Mouse (Mus musculus) left cerebral cortex, postnatal 25 days (tissue): ENCODE results near the gene 1500009L16Rik. TPM values are rescaled to one million over a fixed set of nuclear protein-coding genes. Genes with fewer than 3 reads are reported as not detected.

Experiments
- DNase-seq, 2 experiments: peaks; one replicate each; pipeline ENCODE4 v3.0.0; 2022; ENCODE audit warnings: low spot score in 2 of 2, mixed read lengths in 1 of 2
- intact Hi-C: fragments of 180-260 bp; cut with DNase I; formaldehyde crosslinking; loops from one replicate; pipeline ENCODE4 v1.15.1; 2025
- total RNA-seq, 2 experiments: library from RNA; stranded (reverse); gene quantifications; 2 replicates each; pipeline ENCODE4 v1.2.3; 2021

The 1500009L16Rik gene
- total RNA-seq: 10 to 100 TPM; 13.3 to 21.9 TPM

DNA sequence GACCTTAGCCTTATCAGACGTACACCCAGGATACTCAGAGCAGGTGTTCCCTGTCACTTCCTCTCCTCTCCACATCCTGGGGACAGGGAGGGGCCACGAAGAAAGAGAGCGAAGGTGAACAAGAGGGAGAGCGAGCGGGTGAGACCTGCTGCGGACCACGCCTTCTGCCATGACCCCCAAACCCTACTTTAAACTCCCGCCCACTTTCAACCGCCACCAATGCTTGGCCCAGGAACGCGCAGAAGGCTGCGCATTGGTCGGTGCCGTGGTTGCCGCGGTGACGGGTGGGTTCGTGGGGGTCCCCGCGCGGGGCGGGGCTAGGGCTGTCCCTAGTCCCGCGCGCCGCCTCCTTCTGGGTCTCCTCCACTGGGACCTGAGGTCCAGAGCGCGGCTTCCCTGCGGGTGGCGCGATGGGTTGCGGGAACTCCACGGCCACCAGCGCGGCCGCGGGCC is at the start of gene 1500009L16Rik:
Gene 1500009L16Rik, plus strand, starts transcription at position 287 of the 453 bp plus-strand sequence.
- peak; percentile 62 to 64 for DNase-seq
- intact Hi-C loops: loop anchor here (2.0 kb wide), 1 partner anchor 74 kb away; the partner anchor contains the start of gene Appl2

DNA sequence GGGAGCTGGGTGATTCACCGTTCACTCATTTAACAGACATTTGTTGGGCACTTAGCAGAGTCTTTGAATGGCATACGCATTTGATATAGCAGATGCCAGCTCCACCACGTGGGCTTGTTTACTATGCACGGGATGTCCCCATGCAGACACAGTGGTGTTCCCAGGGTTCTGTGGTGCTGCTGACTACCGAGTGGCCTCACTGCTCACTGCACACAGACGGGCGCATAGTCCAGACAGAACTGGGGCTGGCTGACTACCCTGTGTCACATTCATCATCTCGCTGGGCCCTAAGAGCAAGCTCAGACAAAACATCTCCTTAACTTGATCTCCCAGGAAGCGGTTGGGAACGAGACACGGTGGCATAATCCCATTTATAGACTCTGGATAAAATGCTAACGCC is 41.3 kb upstream of the 1500009L16Rik start:
- DNase-seq: no peak
- intact Hi-C loops: no loop called here

DNA sequence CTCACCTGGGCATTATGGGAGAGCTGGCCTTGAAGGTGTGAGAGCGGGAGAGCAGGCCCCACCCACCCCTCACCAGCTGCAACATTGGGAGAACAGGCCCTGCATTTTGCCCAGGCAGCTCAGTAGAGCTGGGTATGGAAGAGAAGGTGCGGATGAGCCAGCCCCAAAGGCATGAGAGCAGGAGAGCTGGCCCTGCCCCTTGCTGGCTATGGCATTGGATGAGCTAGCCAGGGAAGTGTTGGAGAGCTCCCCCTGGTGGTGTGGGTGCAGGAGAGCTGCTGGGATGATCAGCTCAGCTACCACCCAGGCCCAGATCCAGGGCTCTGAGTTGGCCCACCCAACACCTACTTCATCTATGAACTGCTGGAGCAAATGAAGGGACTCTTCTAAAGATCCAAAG is 34.5 kb upstream of the 1500009L16Rik start:
- DNase-seq: no peak
- intact Hi-C loops: no loop called here

- no peak for DNase-seq
- intact Hi-C loops: no loop called here
Measured at GRCm38 (mm10) chr10:83692175-83692895, 30.3 kb upstream of the 1500009L16Rik start.

GRCm38 (mm10) chr10:83696226-83696625 is 26.4 kb upstream of the 1500009L16Rik start:
- intact Hi-C loops: no loop called here
- no peak for DNase-seq

- DNase-seq: no peak
- intact Hi-C loops: no loop called here
Measured at GRCm38 (mm10) chr10:83706628-83707027, 16.0 kb upstream of the 1500009L16Rik start.

DNA sequence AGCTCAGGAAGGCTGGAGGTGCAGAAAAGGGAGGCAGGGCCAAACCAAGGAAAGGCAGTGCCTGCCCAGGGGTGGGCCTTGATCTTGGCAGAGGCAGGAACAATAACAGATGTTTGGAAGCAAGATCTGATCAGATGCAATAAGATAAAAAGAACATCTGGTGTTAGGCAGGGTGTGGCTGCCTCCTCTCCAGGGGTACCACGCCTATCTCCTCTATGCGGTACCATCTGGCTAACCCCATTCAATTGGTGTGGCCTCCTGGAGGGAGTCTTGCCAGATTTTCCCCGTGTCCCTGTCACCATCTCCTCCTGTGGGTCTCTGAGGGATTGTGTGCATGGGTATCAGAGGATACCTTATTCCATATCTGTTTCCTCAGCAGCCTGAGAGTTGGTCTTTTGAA is 12.7 kb upstream of the 1500009L16Rik start:
- intact Hi-C loops: no loop called here
- DNase-seq: no peak

DNA sequence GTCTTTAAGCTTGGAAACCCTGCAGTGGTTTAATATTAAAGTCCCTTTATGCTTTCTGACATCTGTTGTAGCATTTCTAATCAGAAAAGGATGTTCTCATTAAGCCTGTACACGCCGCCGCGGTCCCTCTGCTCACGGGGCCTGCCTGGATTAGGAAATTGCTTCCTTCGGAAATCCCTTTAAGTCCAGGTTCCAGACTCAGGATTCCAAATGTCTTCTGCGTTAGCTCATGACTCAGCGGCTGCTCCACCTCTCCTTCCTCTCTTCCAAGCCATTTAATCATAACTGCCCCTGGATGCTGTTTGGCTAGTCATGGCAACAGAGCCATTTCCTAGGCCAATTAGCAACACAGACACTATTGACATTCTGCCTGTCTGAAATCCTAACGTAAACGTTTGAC is 10.9 kb upstream of the 1500009L16Rik start:
- no peak for DNase-seq
- intact Hi-C loops: no loop called here

DNA sequence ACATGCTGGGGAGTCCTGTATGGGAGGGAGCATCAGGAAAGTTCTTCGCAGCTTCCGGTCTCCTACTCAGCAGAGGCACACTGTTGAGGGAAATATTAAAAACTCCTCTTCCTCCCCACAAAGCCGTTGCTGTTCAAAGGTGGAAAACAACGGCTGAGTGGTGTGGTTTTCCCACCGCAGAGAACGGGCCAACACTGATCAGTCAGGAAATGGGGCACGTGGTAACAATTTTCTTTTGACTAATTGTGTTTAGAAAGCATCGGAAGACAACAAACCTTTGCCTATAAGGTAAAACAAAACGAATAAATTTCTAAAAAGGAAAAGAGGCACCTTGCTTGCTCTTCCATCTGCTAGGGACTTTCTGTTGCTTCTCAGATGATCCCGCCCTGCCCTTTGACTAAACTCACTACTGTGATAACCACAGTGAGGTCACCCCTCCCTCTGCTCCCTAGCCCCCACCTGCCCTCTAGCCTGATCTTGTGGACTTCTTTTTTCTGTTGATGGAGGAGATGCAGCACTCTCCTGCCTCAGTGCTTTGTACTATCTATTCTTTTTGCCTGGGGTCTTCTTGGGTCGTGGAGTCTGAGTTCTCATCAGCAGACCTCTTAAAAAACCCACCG is 3.7 kb upstream of the 1500009L16Rik start:
- intact Hi-C loops: no loop called here

DNA sequence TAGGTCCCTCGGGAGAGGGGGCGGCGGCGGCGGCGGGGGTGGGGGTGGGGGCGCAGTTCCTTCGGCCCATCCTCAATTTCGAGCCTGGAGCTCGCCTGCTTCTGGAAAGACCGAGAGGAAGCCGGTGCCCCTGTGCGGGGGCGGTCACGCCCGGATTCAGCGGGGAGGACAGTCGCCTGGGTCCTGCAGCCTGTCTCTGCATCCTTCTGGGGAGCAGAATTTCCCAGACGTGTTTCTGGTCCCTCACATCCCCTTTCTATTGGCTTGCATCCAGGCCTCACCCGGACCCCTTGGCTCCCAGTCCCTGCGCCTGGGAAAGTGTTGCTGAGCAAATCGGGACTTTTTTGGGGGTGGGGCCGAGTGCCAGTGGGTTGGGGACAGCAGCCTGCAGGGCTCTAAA is 390 bp downstream of the 1500009L16Rik start:
- intact Hi-C loops: loop anchor here (2.0 kb wide), 1 partner anchor 74 kb away; the partner anchor contains the start of gene Appl2
- peak; percentile 19 to 28 for DNase-seq

More for the DNA sequence above, 3.7 kb upstream of the 1500009L16Rik start:
- no peak for DNase-seq

DNA sequence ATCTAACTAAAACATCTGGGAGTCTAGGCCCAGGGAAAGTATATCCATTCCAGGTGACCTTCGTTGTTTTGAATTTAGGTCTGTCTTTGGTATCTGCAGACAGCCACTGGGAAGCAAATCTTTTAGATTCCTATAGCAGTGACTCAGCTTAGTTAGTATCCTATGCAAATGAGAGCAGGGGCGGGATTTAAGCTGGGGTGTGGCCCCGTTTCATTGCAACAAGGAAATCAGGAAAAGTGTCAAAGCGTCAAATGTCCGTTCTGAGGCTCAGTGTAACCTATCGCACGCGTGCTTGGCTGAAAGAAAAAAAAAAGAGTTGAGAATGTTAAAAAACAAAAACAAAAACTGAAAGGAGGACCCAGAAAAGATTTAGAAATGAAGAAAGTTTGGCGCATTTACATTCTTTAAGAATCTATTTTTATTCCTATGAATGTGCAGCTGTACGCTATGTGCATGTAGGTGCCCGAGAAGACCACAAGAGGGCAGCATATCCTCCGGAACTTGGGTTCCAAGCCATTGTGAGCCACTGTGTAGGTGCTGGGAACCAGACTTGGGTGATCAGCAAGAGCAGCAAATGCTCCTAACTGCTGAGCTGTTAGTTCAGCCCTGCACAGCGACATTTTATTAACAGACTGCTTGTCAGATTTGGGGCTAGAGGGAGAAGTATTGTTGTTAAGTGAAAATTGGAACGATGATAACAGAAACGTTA is 1.8 kb downstream of the 1500009L16Rik start:
- intact Hi-C loops: no loop called here
- DNase-seq: peak in 1 of 2 experiments; percentile 19

GRCm38 (mm10) chr10:83726164-83726563 is 3.5 kb downstream of the 1500009L16Rik start:
- intact Hi-C loops: no loop called here
- no peak for DNase-seq

- no peak for DNase-seq
- intact Hi-C loops: no loop called here
Measured at GRCm38 (mm10) chr10:83727846-83728245, 5.2 kb downstream of the 1500009L16Rik start.

- intact Hi-C loops: no loop called here
- no peak for DNase-seq
Measured at GRCm38 (mm10) chr10:83728529-83728928, 5.9 kb downstream of the 1500009L16Rik start.

GRCm38 (mm10) chr10:83729076-83729475 is 6.4 kb downstream of the 1500009L16Rik start:
- DNase-seq: no peak
- intact Hi-C loops: no loop called here

- intact Hi-C loops: no loop called here
- DNase-seq: peak; percentile 85 to 89
Measured at GRCm38 (mm10) chr10:83729492-83729891, 6.8 kb downstream of the 1500009L16Rik start.

DNA sequence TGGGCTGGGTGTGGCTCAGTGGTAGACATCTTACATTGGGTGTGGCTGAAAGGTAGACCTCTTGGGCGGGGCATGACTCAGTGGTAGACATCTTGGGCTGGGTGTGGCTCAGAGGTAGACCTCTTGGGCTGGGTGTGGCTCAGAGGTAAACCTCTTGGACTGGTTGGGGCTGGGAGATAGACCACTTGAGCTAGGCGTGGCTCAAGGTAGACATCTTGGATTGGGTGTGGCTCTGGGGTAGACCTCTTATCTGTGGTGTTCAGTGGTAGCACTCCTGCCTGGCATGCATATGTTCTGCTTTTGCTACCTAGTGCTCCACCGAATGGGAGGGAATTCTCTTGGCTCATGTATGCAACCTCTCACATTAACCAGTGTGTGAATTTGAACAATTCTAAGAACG is 11.1 kb downstream of the 1500009L16Rik start:
- DNase-seq: no peak
- intact Hi-C loops: no loop called here

DNA sequence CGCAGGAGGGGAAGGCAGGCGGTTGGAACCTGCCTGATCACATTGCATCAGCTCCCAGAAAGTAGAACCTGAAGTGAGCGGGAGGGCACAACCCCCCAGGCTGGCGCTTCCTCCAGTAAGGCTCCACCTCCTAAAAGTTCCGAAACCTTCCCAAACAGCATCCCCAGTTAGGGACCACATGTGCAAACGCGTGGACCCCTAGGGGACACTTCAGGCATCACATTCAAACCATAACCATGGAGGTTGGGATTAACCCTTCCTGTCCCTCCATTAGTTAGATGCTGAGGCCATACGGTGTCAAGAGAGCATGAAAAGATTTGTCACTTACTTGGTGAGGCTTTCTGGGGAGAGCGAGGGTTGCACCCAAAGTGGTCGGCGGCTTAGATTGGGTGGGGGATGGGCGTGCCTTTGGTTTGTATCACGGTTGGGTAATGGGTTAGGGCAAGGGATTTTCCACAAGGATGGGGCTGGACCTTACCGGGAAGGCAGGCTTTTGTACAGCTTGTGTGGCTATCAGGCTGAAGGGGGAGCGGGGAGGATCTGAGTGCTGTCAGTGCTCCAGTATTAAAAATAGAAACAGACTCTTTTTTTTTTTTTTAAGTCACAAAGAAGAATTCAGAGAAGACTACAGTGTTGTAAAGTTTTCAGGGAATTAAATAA is 16.5 kb downstream of the 1500009L16Rik start:
- intact Hi-C loops: no loop called here

GRCm38 (mm10) chr10:83744656-83745055 is 22.0 kb downstream of the 1500009L16Rik start:
- no peak for DNase-seq
- intact Hi-C loops: no loop called here

More for the DNA sequence above, 16.5 kb downstream of the 1500009L16Rik start:
- DNase-seq: no peak

DNA sequence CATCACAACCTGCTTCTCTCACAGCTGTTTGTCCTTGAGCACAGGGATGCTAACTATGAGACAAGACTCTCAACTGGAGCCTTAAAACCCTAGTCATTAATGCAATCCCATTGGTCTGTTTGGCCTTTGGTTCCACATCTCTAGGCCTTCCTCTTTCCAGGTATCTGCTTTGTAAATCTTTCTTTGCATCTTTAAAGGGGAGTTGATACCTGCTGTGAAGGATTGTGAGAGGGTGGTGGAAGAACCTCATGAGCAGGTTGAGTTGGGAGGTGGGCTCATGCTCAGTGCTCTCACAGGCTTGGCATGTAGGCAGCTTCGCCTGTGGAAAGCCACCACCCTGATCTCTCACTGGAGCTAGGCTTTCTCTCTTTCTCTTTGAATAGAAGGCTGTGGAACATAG is 30.4 kb downstream of the 1500009L16Rik start:
- intact Hi-C loops: no loop called here
- no peak for DNase-seq
